Mouse (Mus musculus) embryonic fibroblast, embryonic 13.5 days (primary cell): ENCODE data around the gene Klhl41.

Source experiments
- CTCF ChIP-seq: IDR thresholded peaks from 2 replicates; pipeline ENCODE4 v1.5.1; 2011; ENCODE audit warnings: mild to moderate bottlenecking, control low read depth, low read length, moderate library complexity, borderline replicate concordance; ENCODE audit not compliant: insufficient read depth
- POLR2A ChIP-seq: IDR thresholded peaks from 2 replicates; pipeline ENCODE4 v1.6.1; 2011; ENCODE audit warnings: low read depth, mild to moderate bottlenecking, control low read depth, low read length, moderate library complexity

DNA sequence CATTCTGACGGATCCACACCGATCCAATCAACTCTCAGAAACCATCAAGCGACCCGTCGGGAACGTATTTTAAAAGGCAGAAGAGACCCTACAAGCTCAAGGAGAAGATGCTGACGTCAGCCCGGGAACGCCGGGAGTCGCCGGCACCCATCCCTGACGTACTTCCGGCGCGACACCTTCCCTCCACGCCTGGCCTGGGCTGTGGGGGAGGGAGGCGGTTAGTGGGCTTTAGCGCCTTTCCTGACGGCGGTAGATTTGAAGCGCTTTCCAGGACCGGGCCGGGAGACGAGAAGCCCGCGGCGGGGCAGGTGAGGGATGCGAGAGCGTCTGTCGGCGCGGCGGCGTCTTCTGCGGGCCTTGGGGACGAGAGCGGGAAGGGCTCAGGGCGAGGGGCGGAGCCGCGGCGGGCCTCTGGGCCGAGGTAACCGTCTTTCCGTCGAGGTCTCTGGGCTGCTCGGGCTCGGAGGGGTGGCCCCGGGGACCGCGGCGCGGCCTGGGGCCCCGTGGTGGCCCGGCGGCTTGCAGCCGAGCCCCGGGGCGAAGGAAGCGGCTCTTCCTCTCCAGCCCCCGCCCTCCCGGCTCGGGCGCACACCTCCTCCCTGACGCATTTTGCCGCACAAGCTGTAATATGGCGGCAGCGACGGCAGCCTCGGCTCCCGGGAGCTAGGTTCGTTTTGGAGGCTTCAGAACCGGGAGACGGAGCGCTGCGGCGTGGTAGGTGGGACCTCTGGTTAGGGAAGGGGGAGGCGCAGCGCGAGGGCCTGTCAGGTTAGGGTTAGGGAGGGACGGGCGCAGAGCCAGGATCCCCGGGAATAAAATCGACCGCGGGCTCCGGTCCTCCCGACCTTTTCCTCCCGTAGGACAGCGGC, 53.0 kb downstream of the Klhl41 start:
- TF ChIP-seq CTCF (no peak), POLR2A (peak; percentile 68)
